Mouse (Mus musculus): ENCODE results near the gene Fam43b.
A peak's percentile ranks its signal among the peaks of the same experiment; 100 is the strongest.

DNA sequence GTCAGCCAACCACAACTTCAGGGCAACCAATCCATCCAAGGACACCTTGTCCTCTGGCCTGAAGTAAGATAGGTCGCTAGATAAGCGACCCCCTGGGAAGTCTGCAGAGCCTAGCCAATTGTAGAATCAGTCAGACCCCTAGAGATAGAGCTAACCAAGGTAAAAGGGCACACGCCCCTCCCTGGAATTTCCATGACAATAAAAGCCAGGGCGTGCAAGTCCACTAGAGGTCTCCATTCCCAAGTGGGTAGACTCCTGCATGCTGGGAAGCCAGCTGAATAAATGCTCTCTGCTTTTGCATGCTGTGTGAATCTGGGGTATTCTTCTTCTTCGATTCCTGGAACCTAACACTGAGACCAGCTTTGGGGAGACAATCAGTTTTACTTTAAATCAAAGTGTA is 20.1 kb upstream of the Fam43b start:
- TF ChIP-seq CTCF (IDR thresholded peaks at IDR 0.05; ENCODE audit: low read depth) (0 out of 2 replicates have a peak, but pooled peaks have one; percentile 2), EP300 (IDR thresholded peaks at IDR 0.05; ENCODE audit: low read depth) (no peak)
